Mouse (Mus musculus): Measurements from ENCODE around the gene Limk2.

The Limk2 gene

DNA sequence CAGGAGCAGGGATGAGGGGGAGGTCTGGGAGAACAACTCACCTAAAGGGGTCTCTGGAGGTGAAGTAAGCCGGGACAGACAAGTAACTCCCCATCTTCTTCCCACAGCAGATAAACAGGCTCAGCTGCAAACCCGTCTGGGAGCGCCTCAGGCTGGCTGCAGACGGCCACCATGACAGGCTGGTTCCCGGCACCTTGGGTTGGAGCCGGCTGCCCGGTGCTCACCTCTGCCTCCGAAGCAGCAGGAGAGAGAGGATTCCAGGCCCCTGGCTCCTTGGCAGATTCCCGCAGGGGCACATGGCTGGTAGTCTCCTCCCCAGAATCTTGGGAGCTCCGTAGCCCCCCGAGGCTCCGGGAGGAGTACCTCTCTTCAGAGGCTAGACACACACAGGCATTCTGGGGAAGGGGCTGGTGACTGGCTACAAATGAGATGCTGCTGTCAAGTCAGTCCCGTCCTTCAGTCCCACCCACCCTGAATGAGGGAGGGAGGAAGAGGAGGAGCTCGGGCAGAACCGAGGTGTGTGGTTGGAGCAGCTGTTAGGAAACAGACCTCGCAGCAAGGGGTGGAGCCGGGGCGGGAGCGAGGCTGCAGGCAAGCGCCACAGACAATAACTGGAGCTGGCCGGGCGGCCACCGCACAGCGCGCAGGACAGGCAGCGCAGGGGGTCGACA, 37.9 kb downstream of the Limk2 start:
- peak; percentile 85 for DNase-seq (ENCODE audit: low spot score)

- no peak for DNase-seq (ENCODE audit: low spot score)
Measured at GRCm38 (mm10) chr11:3370162-3370561, 38.8 kb downstream of the Limk2 start.

GRCm38 (mm10) chr11:3369449-3369848, 39.5 kb downstream of the Limk2 start:
- no peak for DNase-seq (ENCODE audit: low spot score)

DNA sequence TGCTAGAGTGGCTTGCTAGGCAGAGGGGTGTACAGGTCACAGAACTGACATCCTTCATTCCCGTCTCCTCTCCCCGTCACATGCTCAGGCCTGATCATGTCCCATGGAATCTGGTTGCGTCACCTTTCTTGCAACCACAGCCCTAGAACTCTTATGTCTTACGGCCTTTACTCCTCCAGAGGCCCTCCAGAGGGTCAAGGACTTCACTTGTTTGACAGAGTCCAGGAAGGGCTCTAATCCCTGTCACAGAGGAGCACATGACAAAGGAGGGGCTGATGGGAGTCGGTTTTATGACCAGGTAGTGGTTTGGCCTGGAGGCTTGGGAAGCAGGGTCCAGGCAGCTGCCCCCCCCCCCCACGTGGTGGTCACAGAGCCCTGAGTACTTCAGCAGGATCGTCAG, 40.0 kb downstream of the Limk2 start:
- DNase-seq (ENCODE audit: low spot score) = no peak

DNA sequence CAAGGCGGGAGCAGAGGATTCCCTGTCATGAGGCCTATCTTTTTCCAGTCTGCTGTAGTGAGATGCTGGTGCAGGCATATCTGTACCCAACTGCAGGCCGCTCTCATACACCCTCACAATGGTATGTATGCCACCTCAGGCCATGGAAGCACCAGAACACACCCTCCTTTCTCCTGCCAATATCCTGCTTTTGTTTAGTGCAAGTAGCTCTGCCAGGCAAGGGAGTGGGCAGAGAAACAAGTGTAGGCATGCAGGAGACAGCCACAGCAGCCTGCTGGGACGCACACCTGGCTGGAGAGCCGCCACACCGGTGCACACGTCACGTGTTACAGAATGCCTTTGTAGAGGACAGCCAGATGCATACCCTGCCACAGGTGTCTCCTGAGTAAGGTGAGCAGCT, 42.6 kb downstream of the Limk2 start:
- no peak for DNase-seq (ENCODE audit: low spot score)

DNA sequence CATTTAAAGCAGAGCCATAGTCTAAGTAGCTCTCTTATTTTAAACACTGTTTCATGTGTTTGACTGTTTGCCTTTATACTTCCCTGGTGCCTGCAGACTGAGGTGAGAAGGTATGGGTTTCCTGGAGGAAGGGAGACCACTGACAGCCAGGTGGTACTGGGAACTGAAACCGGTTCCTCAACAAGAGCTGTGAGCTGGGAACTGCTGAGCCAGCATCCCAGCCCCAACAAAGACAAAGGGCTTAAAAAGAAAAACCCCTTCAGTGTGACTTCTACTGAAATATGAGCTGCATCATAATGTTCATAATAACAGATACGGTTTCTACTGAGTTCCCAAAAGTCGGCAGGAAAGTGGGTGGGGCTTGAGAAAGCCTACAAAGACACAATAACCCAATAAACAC, 46.1 kb downstream of the Limk2 start:
- DNase-seq (ENCODE audit: low spot score) = no peak

GRCm38 (mm10) chr11:3352990-3353585, 55.9 kb downstream of the Limk2 start:
- DNase-seq (ENCODE audit: low spot score) = no peak

GRCm38 (mm10) chr11:3352131-3352530, 56.9 kb downstream of the Limk2 start:
- DNase-seq (ENCODE audit: low spot score) = no peak

DNA sequence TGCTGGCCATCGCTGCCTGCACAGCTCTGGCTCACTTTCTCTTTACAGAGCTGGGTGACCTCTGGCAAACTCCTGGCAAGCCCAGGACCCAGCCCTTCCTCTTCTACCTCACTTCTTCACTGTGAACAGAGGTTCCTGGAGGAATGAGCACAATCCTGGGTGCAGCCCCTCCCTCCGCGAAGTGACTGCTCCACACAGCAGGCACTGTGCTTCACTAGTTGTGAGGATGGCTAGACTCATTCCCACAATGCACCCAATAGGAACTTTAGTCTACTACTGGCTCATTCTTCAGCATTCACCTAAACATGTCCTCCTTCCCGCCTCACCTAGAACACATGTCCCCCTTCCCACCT, 59.7 kb downstream of the Limk2 start:
- DNase-seq (ENCODE audit: low spot score) = no peak

DNA sequence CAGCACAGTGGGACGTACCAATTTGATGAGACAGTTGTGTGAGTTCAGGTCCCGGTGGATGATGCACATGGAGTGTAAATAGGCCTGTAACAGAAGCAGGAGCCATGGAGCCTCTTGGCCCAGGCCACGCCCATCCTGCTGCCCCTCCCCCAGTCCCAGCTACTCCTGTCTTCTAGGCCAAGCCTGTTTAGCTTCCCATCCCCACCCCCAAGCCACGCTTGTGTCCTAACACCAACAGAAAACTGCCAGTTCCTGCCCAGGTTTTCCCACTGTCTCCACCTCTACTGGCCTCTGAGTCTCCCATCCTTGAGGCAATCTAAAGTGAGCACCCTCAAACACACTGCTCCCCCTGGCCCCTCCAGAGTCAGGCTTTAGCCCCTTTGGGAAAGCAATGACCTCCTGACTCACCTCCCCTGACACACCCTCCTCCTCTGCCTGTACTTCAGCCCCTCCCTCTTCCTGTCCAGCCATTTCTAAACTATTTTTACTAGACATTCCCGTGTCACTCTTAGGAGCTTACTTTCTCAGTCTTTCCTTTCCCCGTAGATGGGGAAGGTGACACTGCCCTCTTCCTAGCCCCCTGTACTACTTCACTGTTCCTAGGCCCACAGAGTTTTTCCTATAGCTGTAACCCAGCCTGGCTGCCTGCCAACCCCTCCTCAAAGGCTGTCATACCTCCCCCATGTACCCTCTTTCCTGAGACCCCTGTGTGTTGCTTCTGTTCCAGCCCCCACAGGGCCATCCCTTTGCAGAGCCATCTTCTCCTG, 60.2 kb downstream of the Limk2 start:
- no peak for DNase-seq (ENCODE audit: low spot score)

DNA sequence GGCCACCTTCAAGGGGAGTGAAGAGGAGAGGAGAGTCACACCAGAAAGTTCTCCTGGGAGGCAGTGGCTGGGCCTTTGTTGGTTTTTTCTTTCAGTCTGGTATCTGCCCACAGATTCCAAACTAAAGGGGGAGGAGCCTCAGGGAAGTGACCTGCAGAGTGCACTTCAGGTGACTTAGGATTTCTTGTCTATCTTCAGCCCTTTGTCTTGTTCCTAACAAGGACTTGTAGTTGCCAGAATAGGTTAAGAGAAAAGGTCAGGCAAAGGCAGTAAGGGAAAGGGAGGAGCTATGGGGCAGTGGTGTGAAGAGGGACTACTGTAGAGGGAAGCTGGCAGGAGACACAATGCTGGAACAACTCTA, 61.2 kb downstream of the Limk2 start:
- no peak for DNase-seq (ENCODE audit: low spot score)

DNA sequence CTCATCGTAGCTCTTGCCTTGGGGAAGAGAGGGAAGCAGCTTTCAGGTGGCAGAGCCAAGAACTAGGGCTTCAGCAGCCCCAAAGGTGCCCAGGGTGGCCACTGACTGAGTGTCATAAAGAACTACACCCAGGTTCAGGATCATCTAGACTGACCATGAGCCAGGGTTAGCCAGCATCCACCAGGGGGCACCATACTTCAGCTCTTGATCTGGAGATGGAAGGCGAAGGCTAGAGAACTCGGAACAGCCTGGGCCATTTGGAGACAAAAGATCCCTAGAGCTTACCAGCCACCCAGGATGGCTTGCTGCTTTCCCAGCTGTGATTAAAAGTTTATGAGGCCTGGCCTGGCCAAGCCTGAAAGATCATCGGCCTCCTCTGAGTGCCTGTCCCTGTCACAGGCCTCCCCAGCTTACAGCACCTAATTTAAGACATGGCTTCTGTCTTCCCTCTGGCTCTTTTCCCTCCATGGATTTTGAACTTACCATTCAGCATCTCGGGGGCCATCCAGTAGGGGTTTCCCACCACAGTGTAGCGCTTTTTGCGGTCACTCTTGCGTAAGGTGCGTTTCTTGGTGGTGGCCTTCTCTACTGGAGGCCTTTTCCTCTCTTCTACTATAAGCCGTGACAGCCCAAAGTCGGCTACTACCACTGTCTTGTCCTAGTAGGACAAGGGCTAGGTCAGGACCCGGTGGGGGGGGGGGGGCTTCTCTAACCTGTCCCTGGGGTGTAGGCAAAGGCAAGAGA, 61.7 kb downstream of the Limk2 start:
- peak; percentile 65 for DNase-seq (ENCODE audit: low spot score)

- no peak for DNase-seq (ENCODE audit: low spot score)
Measured at GRCm38 (mm10) chr11:3346351-3346750, 62.6 kb downstream of the Limk2 start.

- no peak for DNase-seq (ENCODE audit: low spot score)
Measured at GRCm38 (mm10) chr11:3344916-3345315, 64.1 kb downstream of the Limk2 start.

DNA sequence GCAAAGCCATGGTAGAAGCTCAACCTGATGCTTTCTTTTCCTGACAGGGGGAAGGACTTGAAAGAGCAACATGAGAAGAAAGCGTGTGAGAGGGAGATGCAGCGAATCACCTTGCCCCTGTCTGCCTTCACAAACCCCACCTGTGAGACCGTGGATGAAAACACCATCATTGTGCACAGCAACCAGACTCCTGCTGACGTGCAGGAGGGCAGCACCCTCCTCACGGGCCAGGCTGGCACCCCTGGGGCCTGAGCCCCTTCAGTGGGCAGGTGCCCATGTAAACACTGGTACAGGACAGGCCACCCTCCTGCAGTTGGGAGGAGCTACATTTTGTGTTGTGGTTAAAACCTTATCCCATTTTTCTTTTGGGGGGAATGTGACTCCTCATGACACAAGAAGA, 67.5 kb downstream of the Limk2 start:
- no peak for DNase-seq (ENCODE audit: low spot score)

DNA sequence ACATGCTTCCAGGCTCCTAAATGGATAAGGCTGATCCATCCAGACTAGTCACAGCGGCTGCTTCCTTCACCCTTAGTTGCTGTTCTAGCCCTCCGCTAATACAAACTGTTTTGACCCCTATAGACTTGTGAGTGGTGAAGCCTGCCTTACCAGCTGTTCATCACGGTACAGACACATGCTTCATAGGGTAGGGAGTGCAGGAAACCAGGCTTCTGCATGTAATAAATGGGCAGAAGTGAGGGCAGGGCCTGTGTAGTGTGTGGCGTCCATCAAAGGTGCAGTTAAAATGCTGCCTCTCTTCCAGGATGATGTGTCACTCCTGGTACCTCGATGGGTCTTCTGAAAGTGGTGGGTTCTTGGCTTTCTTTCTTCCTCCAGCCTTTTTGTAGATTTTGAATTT, 71.0 kb downstream of the Limk2 start:
- no peak for DNase-seq (ENCODE audit: low spot score)

DNA sequence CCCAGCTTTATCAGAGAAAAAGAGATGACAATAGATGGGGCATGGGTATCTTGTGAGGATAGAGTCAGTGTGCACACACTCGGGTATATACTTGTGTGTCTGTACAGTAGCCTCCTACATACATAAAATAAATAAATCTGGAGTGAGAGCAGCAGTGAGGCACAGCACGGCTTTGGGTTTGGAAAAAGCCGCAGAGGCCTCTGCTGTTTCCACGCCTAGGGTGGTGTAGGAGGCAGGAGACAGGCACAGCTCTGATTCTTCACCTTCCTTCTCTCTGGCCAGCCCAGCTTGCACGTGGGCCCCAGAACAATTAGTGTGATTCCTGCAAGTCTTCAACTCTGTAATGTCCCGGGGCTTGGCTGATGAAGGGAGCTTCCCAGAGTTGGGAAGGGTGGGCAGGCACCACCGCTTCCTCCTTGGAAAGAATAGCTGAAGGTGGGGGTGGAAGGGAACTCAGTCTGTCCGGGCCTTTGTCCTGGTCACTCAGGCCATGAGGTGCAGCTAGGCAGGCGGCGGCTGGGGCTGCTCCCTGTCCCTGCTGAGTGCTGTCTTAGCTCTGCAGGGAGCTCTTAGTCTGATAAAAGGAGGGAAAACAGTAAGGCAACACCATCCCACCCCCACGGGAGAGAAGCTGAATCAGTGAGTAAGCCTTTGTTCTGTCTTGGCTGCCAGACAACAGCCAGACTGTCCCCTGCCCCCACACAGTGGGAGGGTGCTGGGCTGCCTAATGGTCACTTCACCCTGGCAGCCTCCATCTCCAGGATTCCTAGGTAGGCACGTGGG, 71.6 kb downstream of the Limk2 start:
- DNase-seq (ENCODE audit: low spot score) = peak; percentile 86

DNA sequence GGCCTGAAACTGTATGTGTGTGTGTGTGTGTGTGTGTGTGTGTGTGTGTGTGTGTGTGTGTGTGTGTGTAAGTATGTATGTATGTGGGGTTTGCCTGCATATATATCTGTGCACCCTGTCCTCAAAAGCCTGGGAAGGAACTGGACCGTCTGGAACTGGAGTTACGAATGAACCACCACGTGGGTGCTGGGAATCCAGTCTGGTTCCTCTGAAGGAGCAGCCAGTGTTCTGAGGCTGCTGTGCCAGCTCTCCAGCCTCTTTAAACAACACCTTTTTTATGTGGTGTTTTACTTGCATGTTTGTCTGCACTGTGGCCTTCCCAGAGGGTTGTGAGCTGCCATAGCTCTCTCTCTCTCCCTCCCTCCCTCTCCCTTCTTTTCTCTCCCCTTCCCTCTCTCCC, 72.4 kb downstream of the Limk2 start:
- no peak for DNase-seq (ENCODE audit: low spot score)

DNA sequence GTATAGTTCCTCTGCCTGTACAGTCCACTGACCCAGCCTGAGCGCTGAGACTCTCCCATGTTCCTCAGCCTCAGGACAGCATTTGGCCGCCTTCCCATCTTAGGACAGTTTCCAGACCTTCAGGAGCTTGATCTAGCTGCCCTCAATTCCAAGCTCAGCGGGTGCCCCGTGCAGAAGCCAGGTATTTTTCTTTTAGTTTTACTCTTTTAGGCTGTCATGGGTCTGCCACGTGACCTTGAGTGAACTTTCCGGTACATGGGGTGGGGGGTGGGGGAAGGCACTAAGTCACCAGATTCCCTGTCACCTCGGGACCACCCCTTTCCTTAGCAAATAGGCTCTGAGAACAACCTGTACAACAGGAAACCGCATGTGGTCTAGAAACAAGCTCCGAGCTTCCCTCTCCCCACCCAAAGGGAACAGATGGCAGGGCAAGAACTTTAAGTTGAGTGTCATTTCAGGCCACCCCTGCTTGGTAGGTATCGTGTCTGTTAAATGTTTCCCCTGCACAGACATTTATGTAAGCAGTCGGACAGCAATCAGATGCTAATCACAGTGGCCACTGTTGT, 73.3 kb downstream of the Limk2 start:
- DNase-seq (ENCODE audit: low spot score) = peak; percentile 38

DNA sequence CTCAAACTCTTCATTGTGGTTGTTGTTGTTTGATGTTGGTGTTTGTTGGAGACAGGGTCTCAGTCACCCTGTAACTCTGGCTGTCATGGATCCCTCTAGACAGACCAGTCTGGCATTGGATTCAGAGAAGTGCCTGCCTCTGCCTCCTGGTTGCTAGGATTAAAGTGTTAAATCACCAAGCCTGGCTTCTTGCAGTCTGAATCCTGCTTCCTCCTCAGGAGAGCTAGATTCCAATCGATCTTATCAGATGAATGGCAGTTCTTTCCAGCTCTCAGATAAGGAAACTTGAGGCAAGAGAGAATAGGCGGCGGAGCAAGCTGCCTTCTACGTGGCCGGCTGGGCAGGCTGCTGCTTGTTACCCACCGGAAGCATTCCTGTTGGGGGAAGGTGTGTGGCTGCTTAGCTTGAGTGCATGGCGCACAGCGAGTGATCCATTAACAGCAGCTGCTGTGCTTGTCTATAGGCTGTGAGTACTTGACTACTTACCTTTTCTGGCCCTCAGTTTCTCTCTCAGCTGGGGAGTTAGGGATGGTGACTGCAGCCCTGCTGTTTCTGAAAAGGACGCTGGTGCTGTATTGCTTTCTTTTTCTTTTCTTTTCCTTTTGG, 74.2 kb downstream of the Limk2 start:
- no peak for DNase-seq (ENCODE audit: low spot score)

GRCm38 (mm10) chr11:3334141-3334710, 74.8 kb downstream of the Limk2 start:
- DNase-seq (ENCODE audit: low spot score) = no peak
